ENCODE assay signal across 19 mouse cellular contexts in genomic region chr19:40336694-40337093, GRCm38 (mm10).
"Had no signal": no experiment of that assay in that cellular context is flagged by ENCODE, and none has a peak within 500 bp of the region (broad histone marks: within the 10 kb centered on the region; RNA-seq: fewer than 3 reads in every experiment).

No protein-coding gene starts in this region.

- H3K27me3 ChIP-seq: limb, embryonic 13.5 days; liver, embryonic 13.5 days; midbrain, embryonic 12.5 days; midbrain, embryonic 15.5 days; stomach, embryonic 15.5 days had no signal

- H3K4me1 ChIP-seq: midbrain, embryonic 15.5 days had no signal

- H3K9ac ChIP-seq: limb, embryonic 13.5 days; liver, embryonic 13.5 days; liver, postnatal 0 days; lung, embryonic 14.5 days; midbrain, embryonic 12.5 days; midbrain, embryonic 15.5 days; stomach, embryonic 15.5 days had no signal

- H3K4me3 ChIP-seq: limb, embryonic 10.5 days; limb, embryonic 13.5 days; liver, embryonic 13.5 days; midbrain, embryonic 12.5 days; midbrain, embryonic 15.5 days; stomach, embryonic 15.5 days had no signal

- ATAC-seq: liver, postnatal 0 days; lung, postnatal 0 days; midbrain, embryonic 15.5 days had no signal

- H3K9me3 ChIP-seq: limb, embryonic 10.5 days; limb, embryonic 13.5 days; liver, embryonic 13.5 days; midbrain, embryonic 12.5 days; midbrain, embryonic 15.5 days; stomach, embryonic 15.5 days had no signal

- DNase-seq: kidney, adult 18-20 months; kidney, adult 9 months; kidney, postnatal 14 days; kidney, postnatal 4 days; liver; liver, embryonic 13.5 days; liver, postnatal 0 days; lung, embryonic 14.5 days; right cerebral cortex, postnatal 14 days; spleen, adult 18-20 months; thymus, adult 18-20 months; thymus, postnatal 36 days had no signal

- H3K27ac ChIP-seq: limb, embryonic 10.5 days; limb, embryonic 13.5 days; liver, embryonic 13.5 days; macrophage; midbrain, embryonic 12.5 days; midbrain, embryonic 15.5 days; stomach, embryonic 15.5 days had no signal

- H3K4me2 ChIP-seq: limb, embryonic 13.5 days; liver, embryonic 13.5 days; lung, embryonic 14.5 days; midbrain, embryonic 12.5 days; midbrain, embryonic 15.5 days; stomach, embryonic 15.5 days had no signal

- H3K36me3 ChIP-seq: limb, embryonic 10.5 days; limb, embryonic 13.5 days; midbrain, embryonic 12.5 days; midbrain, embryonic 15.5 days; stomach, embryonic 15.5 days had no signal
